Mouse (Mus musculus) left cerebral cortex, adult 11 months (tissue): ENCODE data around the gene Mettl21a.
"Not testable (repeated sequence)": the region's sequence is repeated elsewhere in the genome, so short reads cannot be mapped to it uniquely, and the experiment has no call there.

ENCODE experiments used
- DNase-seq: peaks from one replicate; pipeline ENCODE4 v3.0.0; 2022; ENCODE audit warnings: low spot score

Gene Mettl21a

DNA sequence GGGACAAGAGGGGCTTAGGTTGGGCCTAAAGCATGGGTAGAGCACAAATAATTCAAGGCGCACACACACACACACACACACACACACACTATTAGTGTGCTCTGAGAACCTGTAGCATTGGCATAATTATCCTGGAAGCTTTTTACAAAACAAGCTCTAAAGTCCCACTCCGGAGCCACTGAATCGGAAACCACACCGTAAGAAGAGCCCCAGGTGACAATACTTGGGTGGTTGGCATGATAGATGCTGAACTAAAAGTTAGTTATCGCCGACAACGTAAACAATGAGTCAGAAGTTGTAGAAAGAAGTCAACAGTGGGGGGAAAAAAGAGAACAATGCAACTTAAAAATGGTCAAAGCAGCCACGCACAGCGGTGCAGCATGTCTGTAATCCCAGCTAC is 2.7 kb downstream of the Mettl21a start:
- DNase-seq = no peak

DNA sequence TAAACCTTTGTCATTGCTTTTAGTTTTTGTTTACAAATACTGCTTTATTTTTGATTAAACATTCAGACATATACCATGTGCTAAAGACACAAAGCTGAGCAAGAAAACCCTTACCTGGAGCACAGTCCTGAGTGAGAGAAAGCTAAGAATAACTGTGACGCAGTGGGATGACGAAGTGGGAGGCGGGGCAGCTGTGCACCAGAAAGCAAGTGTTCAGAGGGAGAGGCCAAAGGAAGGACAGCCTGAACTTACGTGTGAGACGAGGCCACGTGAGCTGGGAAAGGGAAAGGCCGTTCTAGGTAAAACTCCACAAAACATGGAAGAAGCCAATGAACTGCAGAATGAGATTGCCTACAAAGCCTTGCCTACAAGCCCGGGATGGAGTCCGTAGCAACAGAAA is 7.1 kb downstream of the Mettl21a start:
- DNase-seq = no peak

DNA sequence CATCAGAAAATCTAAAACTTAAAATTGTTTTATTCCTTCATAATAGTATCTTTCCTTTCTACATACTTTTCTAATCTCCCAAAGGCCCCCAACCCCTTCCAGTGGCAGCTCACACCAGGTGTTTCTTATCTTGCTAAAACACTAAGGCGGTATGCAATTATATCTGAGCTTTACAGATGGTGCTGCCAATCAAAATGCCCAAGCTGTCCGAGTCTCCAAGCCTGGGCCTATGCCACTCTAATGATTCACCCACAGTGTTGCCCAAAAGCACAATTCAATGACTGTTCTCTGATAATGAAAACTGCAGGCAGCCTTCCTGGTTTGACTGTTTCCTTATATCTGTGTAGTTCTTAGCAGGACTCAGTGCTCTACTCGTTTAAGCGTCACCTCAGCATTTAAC is 7.9 kb downstream of the Mettl21a start:
- no peak for DNase-seq

- DNase-seq = no peak
Measured at GRCm38 (mm10) chr1:64603381-64603780, 13.7 kb downstream of the Mettl21a start.

- DNase-seq = no peak
Measured at GRCm38 (mm10) chr1:64601242-64601842, 15.7 kb downstream of the Mettl21a start.

- no peak for DNase-seq
Measured at GRCm38 (mm10) chr1:64600413-64601077, 16.5 kb downstream of the Mettl21a start.

DNA sequence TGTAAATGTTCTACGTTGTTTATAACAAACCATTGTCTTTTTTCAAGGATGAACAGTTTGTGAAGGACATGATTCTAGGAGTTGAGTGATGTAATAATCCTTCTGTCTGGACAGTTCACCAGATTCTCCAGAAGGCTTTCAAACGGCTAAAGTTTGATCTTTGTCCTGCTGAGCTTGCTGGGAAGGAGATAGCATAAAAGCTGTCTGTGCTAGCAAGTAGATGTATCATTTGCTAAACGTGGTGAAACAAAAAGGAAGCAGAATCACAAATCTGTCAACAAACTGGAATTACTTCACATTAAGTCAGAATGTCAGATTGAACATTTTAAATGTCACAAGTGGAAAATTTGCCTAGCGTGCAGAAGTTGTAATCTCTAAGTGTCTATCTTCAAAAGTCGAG is 18.1 kb downstream of the Mettl21a start:
- DNase-seq = no peak

- DNase-seq = no peak
Measured at GRCm38 (mm10) chr1:64578801-64579200, 38.2 kb downstream of the Mettl21a start.

GRCm38 (mm10) chr1:64577911-64578310 is 39.1 kb downstream of the Mettl21a start:
- DNase-seq = not testable (repeated sequence)

- no peak for DNase-seq
Measured at GRCm38 (mm10) chr1:64576732-64577131, 40.3 kb downstream of the Mettl21a start.

GRCm38 (mm10) chr1:64576022-64576421 is 41.0 kb downstream of the Mettl21a start:
- DNase-seq = no peak

DNA sequence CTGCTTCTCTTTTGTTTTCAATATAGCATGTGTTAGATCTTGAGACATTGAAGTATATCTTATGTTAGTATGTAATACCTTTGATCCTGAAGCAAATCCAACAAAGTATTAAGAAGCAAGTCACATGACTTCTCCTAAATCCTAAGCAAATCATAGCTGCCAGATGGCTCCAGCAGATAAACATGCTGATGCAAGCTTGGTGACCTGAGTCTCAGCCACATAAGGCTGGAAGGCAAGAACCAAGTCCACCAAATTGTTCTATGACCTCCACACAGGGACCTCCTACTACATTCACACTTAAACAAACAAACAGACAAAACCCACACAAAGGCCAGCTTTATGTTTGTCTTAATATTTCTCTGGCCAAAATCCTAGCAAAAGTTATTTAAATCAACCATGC is 48.8 kb downstream of the Mettl21a start:
- DNase-seq = no peak

DNA sequence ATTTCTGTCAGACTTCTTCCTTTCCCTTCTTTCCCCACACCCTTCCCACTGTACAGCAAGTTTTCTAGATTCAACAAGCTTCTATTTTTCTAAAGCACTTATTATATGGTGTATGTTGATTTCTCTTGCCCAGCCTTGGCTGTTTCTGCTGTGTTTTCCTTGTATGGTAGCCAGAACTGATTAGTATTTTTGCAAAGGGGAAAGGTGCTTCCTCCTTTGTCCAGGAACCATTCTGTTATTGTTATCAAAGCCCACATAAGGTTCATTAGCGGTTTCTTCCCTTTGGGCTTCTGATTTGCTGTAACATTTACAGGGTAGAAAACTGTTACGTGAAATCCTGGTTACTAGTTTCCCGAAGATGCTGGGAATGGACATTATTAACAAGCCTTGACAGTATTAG is 56.9 kb downstream of the Mettl21a start:
- no peak for DNase-seq
